Mouse (Mus musculus) heart, embryonic 12.5 days (tissue): ENCODE measurements around the gene Olfr645. TPM values are rescaled to one million over a fixed set of nuclear protein-coding genes. Genes with fewer than 3 reads are reported as not detected.

Source experiments
- ATAC-seq: fragments of 200-750 bp; cut with Nextera tagmentation; 2 replicates; pipeline ENCODE4 v1.8.0; 2017; ENCODE audit warnings: moderate TSS enrichment, moderate library complexity; ENCODE audit not compliant: insufficient number of reproducible peaks, low FRiP score
- H3K27ac ChIP-seq: fragments of 300-500 bp; sonication (generic); 2 replicates; pipeline ENCODE4 v1.5.1; 2016; ENCODE audit warnings: mild to moderate bottlenecking, moderate library complexity; ENCODE audit not compliant: poor library complexity, severe bottlenecking
- H3K27me3 ChIP-seq: fragments of 300-500 bp; sonication (generic); replicated peaks from 2 replicates; pipeline ENCODE4 v1.6.1; 2016; ENCODE audit warnings: mild to moderate bottlenecking, moderate library complexity
- H3K36me3 ChIP-seq: fragments of 300-500 bp; sonication (generic); 2 replicates; pipeline ENCODE4 v1.6.1; 2016; ENCODE audit warnings: mild to moderate bottlenecking, moderate library complexity
- H3K4me1 ChIP-seq: fragments of 300-500 bp; sonication (generic); replicated peaks from 2 replicates; pipeline ENCODE4 v1.6.1; 2016; ENCODE audit warnings: mild to moderate bottlenecking
- H3K4me2 ChIP-seq: fragments of 300-500 bp; sonication (generic); 2 replicates; pipeline ENCODE4 v1.6.1; 2016; ENCODE audit warnings: mild to moderate bottlenecking, moderate library complexity
- H3K4me3 ChIP-seq: fragments of 300-500 bp; sonication (generic); 2 replicates; pipeline ENCODE4 v1.5.1; 2016; ENCODE audit warnings: mild to moderate bottlenecking
- H3K9ac ChIP-seq: fragments of 300-500 bp; sonication (generic); 2 replicates; pipeline ENCODE4 v1.6.1; 2016; ENCODE audit warnings: mild to moderate bottlenecking, moderate library complexity
- H3K9me3 ChIP-seq: fragments of 300-500 bp; sonication (generic); replicated peaks from 2 replicates; pipeline ENCODE4 v1.6.1; 2016; ENCODE audit warnings: mild to moderate bottlenecking, moderate library complexity
- WGBS: fragments of 180-500 bp; shearing (Covaris S2); methylation state at CpG from one replicate; pipeline ENCODE4 v1.1.7; 2016; 5-methylcytosine and 5-hydroxymethylcytosine counted together
- polyA plus RNA-seq: library from polyadenylated mRNA; unstranded; fragments of >200 nt; fragmentation: Nextera tagmentation; extraction: Ambion mirVana; gene quantifications from 2 replicates; pipeline ENCODE4 v1.2.1, GENCODE M21; 2016

The Olfr645 gene
- not detected in 2 replicates for polyA plus RNA-seq

GRCm38 (mm10) chr7:104085365-104085764, at the start of gene Olfr645:
Gene Olfr645, minus strand, starts transcription at chr7:104085465.
- Histone ChIP-seq H3K4me3 (no peak within 1 kb of the TSS), H3K9me3 (no peaks in the 10 kb centered on the region), H3K9ac (no peak within 1 kb of the TSS), H3K4me2 (no peak within 1 kb of the TSS), H3K36me3 (no peaks in the 10 kb centered on the region), H3K4me1 (no peaks in the 10 kb centered on the region), H3K27me3 (no peaks in the 10 kb centered on the region), H3K27ac (no peak within 1 kb of the TSS)
- ATAC-seq, result no peak
- WGBS, result 68% methylated on average over 1 of the region's 1 CpGs

- H3K4me2 ChIP-seq, result no peak within 1 kb of the TSS
- no peaks in the 10 kb centered on the region for H3K36me3 ChIP-seq
- no peak within 1 kb of the TSS for H3K27ac ChIP-seq
- no peaks in the 10 kb centered on the region for H3K27me3 ChIP-seq
- no peaks in the 10 kb centered on the region for H3K4me1 ChIP-seq
- no peak within 1 kb of the TSS for H3K4me3 ChIP-seq
- peaks cover 8% of the 10 kb centered on the region; the same call in 1 of the 2 replicates for H3K9me3 ChIP-seq
- ATAC-seq, result no peak
- H3K9ac ChIP-seq, result no peak within 1 kb of the TSS
- 90% methylated on average over 5 of the region's 5 CpGs for WGBS
These were observed 44.5 kb upstream of the Olfr645 start, which contains the start of gene Ubqln5 for GRCm38 (mm10) chr7:104129726-104130125. Gene Ubqln5, minus strand, starts transcription at chr7:104129826.

GRCm38 (mm10) chr7:104104757-104104972, 19.4 kb upstream of the Olfr645 start, which contains the start of gene Olfr646:
Gene Olfr646, plus strand, starts transcription at chr7:104104873.
- Histone ChIP-seq H3K9me3 (no peaks in the 10 kb centered on the region), H3K27ac (no peak within 1 kb of the TSS), H3K36me3 (no peaks in the 10 kb centered on the region), H3K4me1 (no peaks in the 10 kb centered on the region), H3K4me3 (no peak within 1 kb of the TSS), H3K4me2 (no peak within 1 kb of the TSS), H3K27me3 (no peaks in the 10 kb centered on the region), H3K9ac (no peak within 1 kb of the TSS)
- ATAC-seq, result no peak

GRCm38 (mm10) chr7:104103913-104104756, 18.9 kb upstream of the Olfr645 start:
- no peaks in the 10 kb centered on the region for H3K27me3 ChIP-seq
- no peak for ATAC-seq
- 56% methylated on average over 4 of the region's 4 CpGs for WGBS
- no peaks in the 10 kb centered on the region for H3K4me1 ChIP-seq
- H3K27ac ChIP-seq, result no peak overlapping the region
- H3K36me3 ChIP-seq, result no peaks in the 10 kb centered on the region
- no peaks in the 10 kb centered on the region for H3K9me3 ChIP-seq
- H3K9ac ChIP-seq, result no peak overlapping the region
- H3K4me2 ChIP-seq, result no peak overlapping the region
- no peak overlapping the region for H3K4me3 ChIP-seq

- WGBS, result 63% methylated on average over 2 of the region's 2 CpGs
- Histone ChIP-seq H3K4me3 (no peak within 1 kb of the TSS), H3K9ac (no peak within 1 kb of the TSS), H3K4me2 (no peak within 1 kb of the TSS), H3K27ac (no peak within 1 kb of the TSS), H3K27me3 (no peaks in the 10 kb centered on the region), H3K4me1 (no peaks in the 10 kb centered on the region), H3K9me3 (0 out of 2 replicates have a peak, but pooled peaks cover 4% of the 10 kb centered on the region), H3K36me3 (no peaks in the 10 kb centered on the region)
- ATAC-seq, result no peak
These were observed 13.5 kb downstream of the Olfr645 start, which contains the start of gene Olfr644 for GRCm38 (mm10) chr7:104071769-104072168. Gene Olfr644, minus strand, starts transcription at chr7:104071869.

DNA sequence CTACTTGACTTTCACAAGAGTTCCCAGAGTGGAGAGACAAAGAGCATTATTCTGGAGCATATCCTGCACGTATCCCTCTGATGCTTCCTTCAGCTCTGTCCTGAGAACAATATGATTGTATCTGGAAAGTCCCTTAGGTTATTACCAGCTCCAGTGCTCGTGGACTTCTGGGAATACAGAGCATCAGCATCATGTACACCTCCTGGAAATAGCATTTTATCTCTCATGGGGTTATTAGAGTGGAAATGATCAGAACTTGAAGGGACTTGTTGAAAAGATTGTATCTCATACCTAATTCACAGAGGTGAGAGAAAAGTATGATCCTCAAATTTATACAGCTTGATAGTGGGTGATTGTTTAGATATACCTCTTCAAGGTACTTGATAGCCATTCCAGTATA, 23.9 kb downstream of the Olfr645 start, which contains the start of gene 4930516K23Rik:
4930516K23Rik (minus strand) TSS at position 101 of the 400 bp plus-strand sequence.
- H3K27ac ChIP-seq, result no peak within 1 kb of the TSS
- no peaks in the 10 kb centered on the region for H3K27me3 ChIP-seq
- no peak for ATAC-seq
- H3K4me1 ChIP-seq, result no peaks in the 10 kb centered on the region
- H3K9ac ChIP-seq, result no peak within 1 kb of the TSS
- no peak within 1 kb of the TSS for H3K4me2 ChIP-seq
- no peaks in the 10 kb centered on the region for H3K36me3 ChIP-seq
- 0 out of 2 replicates have a peak, but pooled peaks cover 3% of the 10 kb centered on the region for H3K9me3 ChIP-seq
- H3K4me3 ChIP-seq, result no peak within 1 kb of the TSS
- WGBS, result 52% methylated on average over 2 of the region's 2 CpGs

GRCm38 (mm10) chr7:104059215-104059614, 26.1 kb downstream of the Olfr645 start:
- Histone ChIP-seq H3K4me3 (no peak overlapping the region), H3K27ac (no peak overlapping the region), H3K4me1 (no peaks in the 10 kb centered on the region), H3K27me3 (no peaks in the 10 kb centered on the region), H3K9ac (no peak overlapping the region), H3K9me3 (0 out of 2 replicates have a peak, but pooled peaks cover 5% of the 10 kb centered on the region), H3K36me3 (no peaks in the 10 kb centered on the region), H3K4me2 (no peak overlapping the region)
- ATAC-seq, result no peak
- 80% methylated on average over 1 of the region's 1 CpGs for WGBS

DNA sequence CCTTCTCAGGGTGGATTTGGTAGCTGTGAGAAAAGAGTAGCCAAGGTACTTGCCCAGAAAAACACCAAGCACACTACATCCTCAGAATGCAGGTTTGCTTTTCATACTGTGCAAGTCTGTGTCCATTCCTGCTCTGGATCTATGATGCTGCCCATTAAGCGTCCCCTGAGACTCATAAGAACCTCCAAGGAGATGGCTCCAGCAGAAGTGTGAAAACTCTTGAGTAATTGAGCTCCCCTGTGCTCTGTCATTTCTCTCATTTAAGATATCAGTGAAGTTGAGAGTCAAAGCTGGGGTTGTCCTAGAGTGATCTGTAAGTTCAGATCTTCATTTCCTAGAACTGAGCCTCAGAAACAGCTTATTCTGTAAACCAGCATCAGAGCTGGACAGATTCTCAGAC, 32.7 kb downstream of the Olfr645 start, which contains the start of gene Olfr642:
Olfr642 (minus strand) TSS at position 101 of the 400 bp plus-strand sequence.
- H3K4me1 ChIP-seq, result no peaks in the 10 kb centered on the region
- H3K9me3 ChIP-seq, result 0 out of 2 replicates have a peak, but pooled peaks cover 2% of the 10 kb centered on the region
- 57% methylated on average over 1 of the region's 1 CpGs for WGBS
- no peak within 1 kb of the TSS for H3K4me3 ChIP-seq
- no peaks in the 10 kb centered on the region for H3K36me3 ChIP-seq
- H3K27me3 ChIP-seq, result no peaks in the 10 kb centered on the region
- no peak within 1 kb of the TSS for H3K4me2 ChIP-seq
- no peak for ATAC-seq
- no peak within 1 kb of the TSS for H3K9ac ChIP-seq
- no peak within 1 kb of the TSS for H3K27ac ChIP-seq

DNA sequence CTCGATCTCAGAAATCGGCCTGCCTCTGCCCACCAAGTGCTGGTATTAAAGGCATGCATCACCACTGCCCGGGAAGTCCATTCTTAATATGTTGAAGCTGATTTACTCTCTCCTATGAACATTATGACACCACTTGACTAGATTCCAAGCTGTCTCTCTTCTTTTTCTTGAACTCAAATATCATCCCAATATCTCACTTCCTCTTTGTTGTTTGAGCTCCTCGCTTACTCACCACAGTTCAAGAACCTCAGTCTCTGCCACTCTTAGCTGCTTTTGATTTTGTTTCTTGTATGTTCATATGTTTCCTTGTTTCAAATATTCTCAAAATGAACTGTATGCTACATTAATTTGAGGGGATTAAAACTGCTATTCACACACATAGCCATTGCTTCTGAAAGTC, 34.5 kb downstream of the Olfr645 start:
- Histone ChIP-seq H3K4me1 (no peaks in the 10 kb centered on the region), H3K4me2 (no peak overlapping the region), H3K27ac (no peak overlapping the region), H3K9ac (no peak overlapping the region), H3K36me3 (no peaks in the 10 kb centered on the region), H3K27me3 (no peaks in the 10 kb centered on the region), H3K9me3 (0 out of 2 replicates have a peak, but pooled peaks cover under 1% of the 10 kb centered on the region), H3K4me3 (no peak overlapping the region)
- 79% methylated on average over 4 of the region's 4 CpGs for WGBS
- ATAC-seq, result no peak

GRCm38 (mm10) chr7:104035145-104035544, 50.1 kb downstream of the Olfr645 start, which contains the start of gene Olfr641:
Gene Olfr641, plus strand, starts transcription at chr7:104035445.
- WGBS, result 64% methylated on average over 1 of the region's 1 CpGs
- no peaks in the 10 kb centered on the region for H3K27me3 ChIP-seq
- no peak within 1 kb of the TSS for H3K27ac ChIP-seq
- H3K9me3 ChIP-seq, result no peaks in the 10 kb centered on the region; the same call in 1 of the 2 replicates
- no peak within 1 kb of the TSS for H3K4me2 ChIP-seq
- no peaks in the 10 kb centered on the region for H3K4me1 ChIP-seq
- no peak within 1 kb of the TSS for H3K4me3 ChIP-seq
- H3K36me3 ChIP-seq, result no peaks in the 10 kb centered on the region
- no peak within 1 kb of the TSS for H3K9ac ChIP-seq
- no peak for ATAC-seq
